Mouse (Mus musculus): ENCODE data around the gene 2310033P09Rik.

The 2310033P09Rik gene

DNA sequence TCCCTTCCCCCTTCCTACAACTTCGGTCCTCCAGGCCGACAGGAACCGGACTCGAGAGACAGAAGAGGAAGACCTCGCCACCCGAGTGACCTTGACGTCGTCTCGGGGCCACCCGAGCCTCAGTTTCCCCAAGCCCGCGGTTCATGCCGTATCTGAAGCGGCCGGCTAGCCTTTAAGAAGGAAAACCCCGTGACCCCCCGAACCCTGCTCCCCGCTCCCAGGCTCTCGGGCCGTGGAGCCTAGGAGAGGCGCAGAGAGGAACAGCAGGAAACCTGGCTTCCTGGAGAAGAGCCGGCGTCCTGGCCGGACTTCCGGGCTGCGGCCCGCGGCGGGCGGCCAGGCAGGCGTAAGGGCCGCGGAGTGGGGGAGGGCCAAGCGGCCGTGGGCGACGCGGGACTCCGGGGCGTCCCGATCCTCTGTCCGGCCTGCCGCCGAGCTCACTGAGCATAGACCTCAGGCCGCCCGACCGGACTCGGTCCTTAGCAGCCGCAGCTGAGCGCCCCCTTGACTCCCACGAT is 19.5 kb downstream of the 2310033P09Rik start:
- in situ Hi-C loops (cut with MboI, MseI), result no loop called here

DNA sequence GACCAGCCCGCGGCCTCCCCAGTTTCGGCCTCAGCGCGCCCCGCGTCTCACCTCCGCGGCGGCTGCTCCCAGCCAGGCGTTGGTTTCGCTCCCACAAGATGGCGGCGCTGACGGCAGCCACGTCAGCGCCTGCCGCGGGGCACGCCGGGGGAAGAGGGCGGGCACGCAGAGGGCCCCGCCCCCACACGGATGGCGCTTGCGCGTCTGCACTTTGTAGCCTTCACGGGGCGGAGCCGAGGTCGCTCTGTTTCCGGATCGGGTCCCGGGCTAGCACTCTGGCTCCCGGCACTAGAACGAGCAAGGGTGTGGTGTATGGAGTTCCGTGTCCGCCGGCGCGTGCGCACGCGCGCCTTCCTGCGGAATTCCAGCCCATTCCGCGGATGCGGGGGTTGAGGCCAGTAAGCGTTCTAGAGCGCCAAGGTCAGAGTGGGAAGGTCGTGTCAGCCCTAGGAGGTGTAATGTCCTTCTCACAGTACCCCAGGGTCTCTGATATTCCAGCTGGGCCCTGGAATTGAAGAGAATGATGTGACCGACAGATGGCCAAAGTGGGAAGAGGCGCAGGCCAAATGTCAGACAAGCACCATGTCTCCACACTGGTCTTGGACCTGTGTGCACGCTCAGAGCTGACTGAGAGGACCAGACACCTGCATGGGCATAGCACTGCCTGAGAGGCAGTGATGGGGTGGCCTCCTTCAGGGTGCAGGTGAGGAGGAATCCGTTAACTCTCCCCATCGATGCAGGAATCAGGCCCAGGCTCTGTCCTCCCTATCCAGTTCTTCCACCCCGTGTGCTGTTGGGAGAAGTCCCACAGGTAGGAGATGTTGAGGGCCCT is 20.2 kb downstream of the 2310033P09Rik start, which contains the start of gene Arf1:
Arf1 (minus strand) TSS at position 149 of the 832 bp plus-strand sequence.
- in situ Hi-C loops (cut with MboI, MseI), result no loop called here

DNA sequence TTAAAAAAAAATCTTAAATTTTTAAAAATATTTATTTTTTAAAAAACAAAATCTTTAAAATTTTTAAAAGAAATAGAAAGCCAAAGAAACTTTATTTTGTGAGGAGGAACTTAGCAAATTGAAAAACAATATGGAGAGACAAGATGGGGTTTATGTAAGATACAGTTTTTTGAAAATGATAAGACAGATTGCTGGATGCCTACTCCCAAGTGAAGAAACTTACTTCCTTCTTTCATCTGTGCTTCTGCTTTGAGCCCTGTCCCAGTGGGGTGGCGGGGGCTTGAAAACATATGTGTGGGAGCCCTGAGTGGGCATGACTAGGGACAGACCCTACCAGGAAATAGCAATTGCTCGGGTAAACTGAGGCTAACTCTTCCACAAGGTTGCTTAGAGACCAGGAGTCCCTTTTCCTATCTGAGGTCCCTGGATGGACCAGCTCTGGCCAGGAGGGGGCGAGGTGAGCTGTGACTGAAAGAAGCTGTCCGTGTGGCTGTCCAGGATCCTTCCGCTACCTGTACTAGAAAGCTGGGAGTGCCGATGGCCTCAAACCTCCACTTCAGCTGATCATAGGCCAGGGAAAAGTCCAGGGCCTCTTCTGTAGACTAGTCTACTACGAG is 22.1 kb downstream of the 2310033P09Rik start:
- in situ Hi-C loops (cut with MboI, MseI), result loop anchor here (5.0 kb wide), 1 partner anchor 252 kb away; no protein-coding TSS in a partner anchor

DNA sequence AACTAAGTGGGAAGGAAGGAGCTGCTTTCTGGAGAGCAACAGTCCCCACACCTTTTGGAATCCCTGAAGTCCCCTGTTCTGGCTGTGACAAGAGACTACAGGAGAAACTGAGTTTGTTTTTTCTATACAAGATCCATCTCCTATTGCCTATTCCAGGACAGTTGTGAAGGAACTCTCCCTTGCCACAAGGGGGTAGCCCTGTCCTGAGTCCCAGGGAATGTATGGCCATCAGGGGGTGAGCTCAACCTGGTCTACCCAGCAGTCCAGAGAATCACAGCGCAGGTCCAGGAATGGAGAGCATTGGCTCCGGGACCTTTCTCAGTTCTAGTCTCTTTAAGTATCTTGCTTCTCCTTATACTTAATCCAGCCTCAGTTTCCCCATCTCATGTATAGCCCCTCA is 24.7 kb downstream of the 2310033P09Rik start:
- in situ Hi-C loops (cut with MboI, MseI), result loop anchor here (5.0 kb wide), 1 partner anchor 250 kb away; no protein-coding TSS in a partner anchor

DNA sequence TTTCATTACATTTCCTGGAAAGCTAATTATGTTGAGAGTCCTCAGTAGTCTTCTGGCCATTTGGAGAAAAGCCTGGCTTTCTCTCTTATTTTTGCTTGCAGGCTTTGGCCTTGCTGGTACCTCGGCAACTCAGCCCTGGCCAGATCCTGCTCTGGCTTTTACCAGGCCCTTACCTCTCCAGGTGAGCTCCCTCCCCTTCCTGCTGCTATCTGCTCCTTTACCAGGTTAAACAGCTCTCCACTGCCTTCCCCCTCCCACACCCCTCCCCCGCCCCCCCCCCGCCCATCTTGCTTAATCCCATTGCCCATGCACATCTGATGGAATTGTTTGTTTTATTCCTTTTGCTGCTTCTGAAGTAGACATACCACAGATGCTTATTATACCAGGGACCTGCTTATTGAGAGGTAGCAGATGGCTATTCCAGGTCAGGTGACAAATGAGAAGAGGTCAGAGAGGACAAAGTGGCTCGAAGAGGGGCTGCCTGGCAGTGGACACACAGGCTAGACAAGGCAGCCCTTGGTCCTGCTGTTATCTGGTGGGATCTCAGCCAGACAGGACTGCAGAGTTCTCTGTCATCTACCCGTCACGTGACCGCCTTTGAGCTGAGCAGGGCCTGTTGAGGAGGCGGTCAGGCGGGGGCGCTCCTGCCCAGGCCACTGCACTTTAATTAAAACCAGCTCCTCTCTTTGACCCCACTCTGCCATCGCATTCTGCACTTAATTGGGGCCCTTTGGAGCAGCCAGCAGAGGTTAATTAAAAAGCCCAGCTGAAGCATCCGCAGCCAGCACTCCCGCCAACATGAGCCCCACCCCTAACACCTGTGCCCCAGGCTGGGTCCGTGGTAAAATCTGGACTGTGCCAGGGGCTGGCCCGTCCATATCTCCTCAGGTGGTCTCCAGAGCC is 30.7 kb downstream of the 2310033P09Rik start:
- in situ Hi-C loops (cut with MboI, MseI), result no loop called here

DNA sequence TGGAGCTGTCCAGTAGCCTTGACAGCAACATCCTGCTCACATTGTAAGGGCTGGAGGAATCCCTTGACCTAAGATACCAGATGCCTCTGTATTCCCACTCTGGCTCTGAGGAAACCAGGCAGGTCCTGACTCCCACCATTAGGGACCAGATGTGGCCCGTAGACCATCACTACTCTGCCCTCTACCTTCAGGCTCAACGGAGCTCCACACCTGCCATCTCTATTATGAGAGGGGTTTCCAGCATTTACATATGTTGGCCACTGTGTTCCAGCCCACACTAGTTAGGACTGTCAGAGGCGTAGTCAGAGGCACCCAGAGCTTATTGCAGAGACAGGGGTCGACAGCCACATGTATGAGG is 31.3 kb downstream of the 2310033P09Rik start:
- in situ Hi-C loops (cut with MboI, MseI), result no loop called here

DNA sequence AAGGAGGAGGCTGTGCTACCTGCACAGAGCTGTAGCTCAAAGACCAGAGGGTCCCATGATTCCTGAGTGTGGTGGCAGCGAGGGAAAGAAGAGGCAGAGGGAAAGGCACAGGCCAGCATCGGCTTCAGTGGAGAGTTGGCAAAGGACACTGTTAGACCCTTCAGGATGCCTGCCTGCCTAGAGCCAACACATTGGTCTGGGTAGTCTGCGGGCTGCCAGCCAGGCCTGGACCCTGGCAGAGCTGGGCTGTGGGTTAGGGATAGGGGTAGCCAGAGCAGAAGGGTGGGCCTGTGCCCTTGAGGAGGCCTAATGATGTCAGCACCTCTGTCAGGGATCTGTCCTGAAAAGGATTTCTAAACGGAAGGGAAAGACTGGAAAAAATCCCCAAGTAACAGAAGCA is 31.7 kb downstream of the 2310033P09Rik start:
- in situ Hi-C loops (cut with MboI, MseI), result no loop called here

DNA sequence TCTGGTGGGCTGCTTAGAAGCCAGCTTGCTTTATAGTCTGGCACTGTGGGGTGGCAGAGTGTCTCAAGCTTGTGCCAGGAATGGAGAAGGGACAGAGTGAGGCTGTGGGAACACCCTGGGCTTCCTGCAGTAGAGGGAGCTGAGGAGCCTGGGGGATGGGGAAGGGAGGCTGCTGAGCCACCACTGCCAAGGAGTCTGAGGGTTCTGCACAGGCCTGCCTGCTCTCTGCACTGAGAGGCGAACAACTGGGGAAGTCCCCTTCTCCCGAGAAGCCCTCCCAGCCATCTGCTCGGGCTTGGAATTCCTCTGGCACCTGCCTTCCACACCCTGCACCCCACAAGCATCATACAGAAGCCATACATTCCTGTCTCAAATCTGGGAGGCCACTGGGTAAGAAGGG is 33.7 kb downstream of the 2310033P09Rik start:
- in situ Hi-C loops (cut with MboI, MseI), result no loop called here

DNA sequence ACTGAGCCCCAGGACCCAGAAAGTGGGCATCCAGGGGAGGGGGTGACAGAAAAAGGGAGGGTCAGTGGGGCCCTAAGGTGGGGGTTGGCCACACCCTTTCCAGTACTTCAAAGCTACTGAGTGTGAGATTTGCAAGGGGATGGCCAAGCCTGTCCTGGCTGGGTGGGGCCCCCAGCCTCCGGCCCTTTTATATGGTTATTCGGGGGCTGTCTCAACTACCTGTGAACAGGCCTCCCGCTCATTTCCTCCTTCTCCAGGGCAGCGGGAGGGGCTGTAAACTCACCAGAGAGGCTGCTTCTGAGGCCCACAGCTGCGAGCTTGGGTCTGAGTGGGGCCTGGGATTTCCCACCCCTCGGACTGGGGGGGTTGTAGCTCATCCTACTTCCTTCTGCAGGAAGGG is 35.7 kb downstream of the 2310033P09Rik start:
- in situ Hi-C loops (cut with MboI, MseI), result no loop called here

DNA sequence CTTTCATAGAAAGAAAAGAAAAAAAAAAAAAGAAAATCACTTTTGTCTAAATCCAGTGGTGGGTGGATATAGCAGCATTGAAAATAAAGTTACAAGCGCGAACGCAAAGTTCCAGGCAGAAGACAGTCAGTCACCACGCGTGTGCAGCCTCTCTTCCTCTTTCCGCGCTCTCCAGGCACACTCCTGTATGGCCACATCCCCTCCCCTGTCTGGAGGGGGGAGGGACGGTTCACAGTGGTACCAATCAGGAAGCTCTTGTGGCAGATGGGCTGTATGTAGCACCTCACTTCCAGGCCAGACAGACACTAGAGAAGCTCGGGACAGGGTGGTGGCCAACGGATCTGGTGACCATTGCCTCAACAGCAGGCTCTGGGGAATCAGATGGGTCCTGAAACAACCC is 40.0 kb downstream of the 2310033P09Rik start:
- in situ Hi-C loops (cut with MboI, MseI), result loop anchor here (5.0 kb wide), 1 partner anchor 916 kb away; the partner anchor contains the start of genes Sh3bp5l and Zfp672

DNA sequence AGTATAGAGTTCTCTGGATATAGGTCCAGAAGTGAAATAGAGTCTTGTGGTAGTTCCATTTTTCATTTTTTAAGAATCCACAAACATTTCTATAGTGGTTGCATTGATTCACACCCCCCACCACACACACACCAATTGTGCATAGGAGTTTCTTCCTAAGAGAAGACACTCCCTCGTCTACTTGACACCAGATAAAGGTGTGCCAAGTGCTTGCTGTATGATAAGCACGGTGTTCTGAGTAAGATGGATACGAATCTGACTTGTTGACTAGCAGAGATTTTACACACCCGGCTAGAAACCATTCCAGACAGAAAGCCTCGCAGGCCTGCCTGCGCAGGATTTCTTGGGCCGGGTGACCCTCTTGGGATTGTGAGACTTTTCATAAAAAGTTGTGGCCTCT is 51.5 kb downstream of the 2310033P09Rik start:
- in situ Hi-C loops (cut with MboI, MseI), result loop anchor here (10.0 kb wide), 1 partner anchor 225 kb away; no protein-coding TSS in a partner anchor
